Mouse (Mus musculus) midbrain, embryonic 11.5 days (tissue): ENCODE data around the gene Lmo2. TPM values are rescaled to one million over a fixed set of nuclear protein-coding genes. Genes with fewer than 3 reads are reported as not detected.

Experiments used
- ATAC-seq: fragments of 200-750 bp; cut with Nextera tagmentation; 2 replicates; pipeline ENCODE4 v1.8.0; 2017; ENCODE audit warnings: moderate TSS enrichment, moderate library complexity; ENCODE audit not compliant: low FRiP score
- DNase-seq: peaks from one replicate; pipeline ENCODE4 v3.0.0; 2015; ENCODE audit warnings: low spot score; ENCODE audit errors: missing footprints
- H3K27ac ChIP-seq: fragments of 300-500 bp; sonication (generic); 2 replicates; pipeline ENCODE4 v1.5.1; 2014; ENCODE audit warnings: low read depth, low read length
- H3K27me3 ChIP-seq: fragments of 300-500 bp; sonication (generic); 2 replicates; pipeline ENCODE4 v1.6.1; 2014; ENCODE audit warnings: mild to moderate bottlenecking, low read length, moderate library complexity, mixed read lengths; ENCODE audit not compliant: control insufficient read depth, insufficient read depth
- H3K36me3 ChIP-seq: fragments of 300-500 bp; sonication (generic); 2 replicates; pipeline ENCODE4 v1.6.1; 2014; ENCODE audit warnings: mild to moderate bottlenecking, low read length, moderate library complexity, mixed read lengths; ENCODE audit not compliant: control insufficient read depth, insufficient read depth
- H3K4me1 ChIP-seq: fragments of 300-500 bp; sonication (generic); 2 replicates; pipeline ENCODE4 v1.6.1; 2014; ENCODE audit warnings: low read length; ENCODE audit not compliant: control insufficient read depth, insufficient read depth
- H3K4me2 ChIP-seq: fragments of 300-500 bp; sonication (generic); 2 replicates; pipeline ENCODE4 v1.6.1; 2014; ENCODE audit warnings: mild to moderate bottlenecking, moderate library complexity
- H3K4me3 ChIP-seq: fragments of 300-500 bp; sonication (generic); 2 replicates; pipeline ENCODE4 v1.5.1; 2014; ENCODE audit warnings: low read depth, low read length
- H3K9ac ChIP-seq: fragments of 300-500 bp; sonication (generic); 2 replicates; pipeline ENCODE4 v1.6.1; 2014; ENCODE audit warnings: low read length
- H3K9me3 ChIP-seq: fragments of 300-500 bp; sonication (generic); 2 replicates; pipeline ENCODE4 v1.6.1; 2016; ENCODE audit warnings: low read length; ENCODE audit not compliant: control insufficient read depth
- WGBS: fragments of 180-500 bp; shearing (Covaris S2); extraction: QIAGEN DNeasy Blood & Tissue Kit; methylation state at CpG from one replicate; pipeline ENCODE4 v1.1.7; 2014; 5-methylcytosine and 5-hydroxymethylcytosine counted together
- polyA plus RNA-seq: library from polyadenylated mRNA; unstranded; fragments of >200 nt; fragmentation: Nextera tagmentation; extraction: Ambion mirVana; gene quantifications from 2 replicates; pipeline ENCODE4 v1.2.1, GENCODE M21; 2014

The Lmo2 gene
- polyA plus RNA-seq, 1 experiment from 2014 or later = 28.6 TPM

GRCm38 (mm10) chr2:103937670-103938069, 20.1 kb upstream of the Lmo2 start:
- Histone ChIP-seq H3K27ac (no peak overlapping the region), H3K36me3 (no peaks in the 10 kb centered on the region), H3K27me3 (no peaks in the 10 kb centered on the region), H3K9me3 (no peaks in the 10 kb centered on the region), H3K4me1 (no peaks in the 10 kb centered on the region), H3K4me2 (no peak overlapping the region), H3K9ac (no peak overlapping the region), H3K4me3 (no peak overlapping the region)
- DNase-seq (no peak), ATAC-seq (no peak)
- 79% methylated on average over 2 of the region's 2 CpGs for WGBS

- DNase-seq (no peak), ATAC-seq (no peak)
- H3K4me2 ChIP-seq = no peak overlapping the region
- 71% methylated on average over 1 of the region's 1 CpGs for WGBS
- no peaks in the 10 kb centered on the region for H3K27me3 ChIP-seq
- no peaks in the 10 kb centered on the region for H3K4me1 ChIP-seq
- H3K4me3 ChIP-seq = no peak overlapping the region
- H3K27ac ChIP-seq = no peak overlapping the region
- H3K9me3 ChIP-seq = no peaks in the 10 kb centered on the region
- H3K9ac ChIP-seq = no peak overlapping the region
- no peaks in the 10 kb centered on the region for H3K36me3 ChIP-seq
Measured at GRCm38 (mm10) chr2:103938573-103938972, 19.2 kb upstream of the Lmo2 start.

DNA sequence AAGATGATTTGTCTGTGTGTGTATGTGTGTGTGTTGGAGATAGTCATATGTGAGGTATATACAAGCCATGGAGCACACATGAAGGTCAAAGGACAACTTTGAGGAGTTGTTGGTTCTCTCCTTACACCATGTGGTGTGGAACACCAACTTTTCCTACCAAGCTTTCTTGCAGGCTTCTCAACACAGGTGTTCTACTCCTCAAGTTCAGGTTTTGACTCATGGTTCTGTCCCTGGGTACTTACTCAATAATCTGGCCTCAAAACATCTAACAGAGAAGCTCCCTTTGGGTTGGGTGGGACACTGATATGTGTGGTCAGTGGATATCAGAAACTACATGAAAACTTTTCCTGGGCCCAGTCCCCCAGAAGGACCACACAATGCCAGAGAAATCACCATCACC, 18.8 kb upstream of the Lmo2 start:
- no peak overlapping the region for H3K4me2 ChIP-seq
- H3K4me3 ChIP-seq = no peak overlapping the region
- no peak for DNase-seq
- no peak overlapping the region for H3K27ac ChIP-seq
- no peak for ATAC-seq
- H3K27me3 ChIP-seq = no peaks in the 10 kb centered on the region
- H3K9me3 ChIP-seq = no peaks in the 10 kb centered on the region
- no peaks in the 10 kb centered on the region for H3K36me3 ChIP-seq
- no peaks in the 10 kb centered on the region for H3K4me1 ChIP-seq
- H3K9ac ChIP-seq = no peak overlapping the region

DNA sequence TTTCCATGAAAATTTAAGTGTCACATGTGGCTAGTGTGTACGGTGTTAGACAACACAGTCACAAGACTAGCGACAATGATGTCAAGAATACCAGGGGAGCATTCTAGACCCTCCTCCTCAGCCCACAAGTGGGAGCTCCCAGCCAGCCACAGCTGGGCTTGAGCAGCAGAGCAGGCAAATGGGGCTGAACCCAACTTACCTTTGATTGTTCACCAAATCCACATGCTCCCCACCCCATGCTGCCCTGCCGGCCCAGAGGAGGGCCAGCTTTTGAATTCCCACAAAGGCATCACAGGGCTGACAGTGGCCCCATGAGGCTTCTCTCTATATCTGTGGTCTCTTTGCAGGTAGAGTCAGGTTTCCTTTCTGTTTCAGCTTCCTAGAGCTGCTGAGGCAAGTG, 16.7 kb upstream of the Lmo2 start:
- DNase-seq (no peak), ATAC-seq (no peak)
- WGBS = 60% methylated on average over 3 of the region's 3 CpGs
- H3K4me3 ChIP-seq = no peak overlapping the region
- H3K4me1 ChIP-seq = no peaks in the 10 kb centered on the region
- no peaks in the 10 kb centered on the region for H3K9me3 ChIP-seq
- no peak overlapping the region for H3K9ac ChIP-seq
- no peaks in the 10 kb centered on the region for H3K36me3 ChIP-seq
- H3K27ac ChIP-seq = no peak overlapping the region
- H3K4me2 ChIP-seq = no peak overlapping the region
- no peaks in the 10 kb centered on the region for H3K27me3 ChIP-seq

DNA sequence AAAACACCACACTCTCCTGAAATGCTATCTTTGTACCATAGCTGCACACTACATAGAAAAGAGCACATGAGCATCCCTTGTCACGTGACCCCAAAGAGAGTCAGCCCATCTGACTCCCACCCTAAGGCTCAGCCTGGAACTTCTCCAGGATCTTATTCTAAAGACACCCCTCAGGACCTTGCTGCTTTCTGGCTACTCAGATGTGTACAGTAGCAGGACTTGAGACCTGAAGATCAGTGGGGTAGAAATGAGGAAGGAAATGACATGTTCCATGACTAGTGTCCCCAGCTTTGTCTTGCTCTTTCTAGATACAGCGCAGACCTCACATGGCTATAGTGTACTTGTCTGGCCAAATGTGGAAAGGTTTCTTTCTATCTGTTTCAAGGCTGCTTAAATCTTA, 12.9 kb upstream of the Lmo2 start:
- Histone ChIP-seq H3K4me2 (no peak overlapping the region), H3K27ac (no peak overlapping the region), H3K4me3 (no peak overlapping the region), H3K27me3 (no peaks in the 10 kb centered on the region), H3K4me1 (no peaks in the 10 kb centered on the region), H3K36me3 (no peaks in the 10 kb centered on the region), H3K9me3 (no peaks in the 10 kb centered on the region), H3K9ac (no peak overlapping the region)
- DNase-seq (no peak), ATAC-seq (no peak)
- WGBS = 87% methylated on average over 2 of the region's 2 CpGs

GRCm38 (mm10) chr2:103945571-103946092, 12.2 kb upstream of the Lmo2 start:
- H3K36me3 ChIP-seq = no peaks in the 10 kb centered on the region
- H3K9ac ChIP-seq = no peak overlapping the region
- H3K4me3 ChIP-seq = no peak overlapping the region
- no peak overlapping the region for H3K4me2 ChIP-seq
- WGBS = 75% methylated on average over 5 of the region's 5 CpGs
- H3K27me3 ChIP-seq = no peaks in the 10 kb centered on the region
- H3K9me3 ChIP-seq = no peaks in the 10 kb centered on the region
- DNase-seq (no peak), ATAC-seq (no peak)
- H3K4me1 ChIP-seq = no peaks in the 10 kb centered on the region
- H3K27ac ChIP-seq = no peak overlapping the region

DNA sequence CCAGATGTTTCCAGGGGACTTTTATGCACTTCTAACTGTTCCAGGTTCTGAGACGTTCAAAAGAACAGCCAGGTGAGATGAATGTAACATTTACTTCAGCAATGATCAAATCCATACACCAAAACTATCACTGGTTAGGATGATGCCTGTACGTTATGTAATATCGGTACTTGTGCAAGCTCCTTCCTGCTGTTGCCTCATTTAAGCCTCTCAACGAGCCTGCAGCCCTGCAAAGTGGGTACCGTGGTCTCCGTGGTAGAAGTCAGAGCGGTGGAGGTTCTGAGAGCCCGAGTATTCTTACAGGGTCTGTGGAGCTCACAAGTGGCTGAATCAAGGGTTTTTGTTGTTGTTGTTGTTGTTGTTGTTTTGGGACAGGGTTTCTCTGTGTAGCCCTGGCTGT, 10.9 kb upstream of the Lmo2 start:
- no peaks in the 10 kb centered on the region for H3K36me3 ChIP-seq
- no peak overlapping the region for H3K4me2 ChIP-seq
- H3K27ac ChIP-seq = no peak overlapping the region
- ATAC-seq (no peak), DNase-seq (no peak)
- H3K27me3 ChIP-seq = no peaks in the 10 kb centered on the region
- WGBS = 87% methylated on average over 8 of the region's 8 CpGs
- H3K9ac ChIP-seq = no peak overlapping the region
- H3K9me3 ChIP-seq = no peaks in the 10 kb centered on the region
- no peaks in the 10 kb centered on the region for H3K4me1 ChIP-seq
- no peak overlapping the region for H3K4me3 ChIP-seq

- Histone ChIP-seq H3K4me2 (no peak overlapping the region), H3K4me3 (no peak overlapping the region), H3K27ac (no peak overlapping the region), H3K9ac (no peak overlapping the region), H3K4me1 (no peaks in the 10 kb centered on the region), H3K27me3 (no peaks in the 10 kb centered on the region), H3K9me3 (no peaks in the 10 kb centered on the region), H3K36me3 (no peaks in the 10 kb centered on the region)
- 75% methylated on average over 8 of the region's 8 CpGs for WGBS
- ATAC-seq = no peak
- no peak for DNase-seq
Measured at GRCm38 (mm10) chr2:103947982-103948655, 9.7 kb upstream of the Lmo2 start.

GRCm38 (mm10) chr2:103953050-103953835, 4.5 kb upstream of the Lmo2 start:
- Histone ChIP-seq H3K4me3 (no peak overlapping the region), H3K36me3 (no peaks in the 10 kb centered on the region), H3K9ac (no peak overlapping the region), H3K27ac (no peak overlapping the region), H3K4me1 (no peaks in the 10 kb centered on the region), H3K27me3 (no peaks in the 10 kb centered on the region), H3K9me3 (no peaks in the 10 kb centered on the region), H3K4me2 (no peak overlapping the region)
- DNase-seq (no peak), ATAC-seq (no peak)
- 91% methylated on average over 6 of the region's 6 CpGs for WGBS
